Mouse (Mus musculus) olfactory bulb, adult 2 months (tissue): ENCODE measurements at regions not wholly inside any gene's neighbourhood (a gene's known extent, or its start where the extent isn't known, plus 50 kb on each side); places are given as distances from the start of the nearest gene placed in this dataset.

Experiments
- CTCF ChIP-seq: fragments of 200-500 bp; IDR thresholded peaks from 2 replicates; pipeline ENCODE4 v1.5.1; 2012; ENCODE audit warnings: low read depth, mild to moderate bottlenecking, low read length, moderate library complexity; ENCODE audit not compliant: insufficient read depth
- POLR2A ChIP-seq: fragments of 200-500 bp; IDR thresholded peaks from 2 replicates; pipeline ENCODE4 v1.6.1; 2012; ENCODE audit warnings: mild to moderate bottlenecking, low read depth, low read length, moderate library complexity; ENCODE audit not compliant: insufficient read depth

- TF ChIP-seq CTCF (no peak), POLR2A (no peak)
Measured at GRCm38 (mm10) chr1:185754486-185755290, 300.0 kb downstream of the Slc30a10 start.
